Mouse (Mus musculus) limb, embryonic 14.5 days (tissue): Measurements from ENCODE around the gene Gm37240. TPM values are rescaled to one million over a fixed set of nuclear protein-coding genes. Genes with fewer than 3 reads are reported as not detected.

ENCODE experiments used
- ATAC-seq: fragments of 200-750 bp; cut with Nextera tagmentation; 2 replicates; pipeline ENCODE4 v1.8.0; 2017; ENCODE audit warnings: low read depth, moderate number of reproducible peaks, moderate TSS enrichment; ENCODE audit not compliant: low FRiP score
- DNase-seq: peaks from one replicate; pipeline ENCODE4 v3.0.0-alpha.2; 2015; ENCODE audit warnings: low spot score
- H3K27ac ChIP-seq: fragments of 300-500 bp; sonication (generic); replicated peaks from 2 replicates; pipeline ENCODE4 v1.5.1; 2014; ENCODE audit warnings: low read depth, mild to moderate bottlenecking, low read length, moderate library complexity, mixed read lengths
- H3K27me3 ChIP-seq: fragments of 300-500 bp; sonication (generic); 2 replicates; pipeline ENCODE4 v1.6.1; 2014; ENCODE audit warnings: low read length, mixed read lengths; ENCODE audit not compliant: control insufficient read depth, insufficient read depth
- H3K36me3 ChIP-seq: fragments of 300-500 bp; sonication (generic); 2 replicates; pipeline ENCODE4 v1.6.1; 2014; ENCODE audit warnings: mild to moderate bottlenecking, low read length, moderate library complexity, mixed read lengths; ENCODE audit not compliant: control insufficient read depth, insufficient read depth
- H3K4me1 ChIP-seq: fragments of 300-500 bp; sonication (generic); 2 replicates; pipeline ENCODE4 v1.6.1; 2014; ENCODE audit warnings: antibody characterized with exemption, low read length, mixed read lengths; ENCODE audit not compliant: control insufficient read depth, insufficient read depth
- H3K4me2 ChIP-seq: fragments of 300-500 bp; sonication (generic); replicated peaks from 2 replicates; pipeline ENCODE4 v1.6.1; 2014; ENCODE audit warnings: low read depth, mild to moderate bottlenecking, low read length, moderate library complexity; ENCODE audit not compliant: severe bottlenecking
- H3K4me3 ChIP-seq: fragments of 300-500 bp; sonication (generic); replicated peaks from 2 replicates; pipeline ENCODE4 v1.5.1; 2014; ENCODE audit warnings: low read length
- H3K9ac ChIP-seq: fragments of 300-500 bp; sonication (generic); 2 replicates; pipeline ENCODE4 v1.6.1; 2014; ENCODE audit warnings: mild to moderate bottlenecking, low read depth, low read length, moderate library complexity; ENCODE audit not compliant: severe bottlenecking
- H3K9me3 ChIP-seq: fragments of 300-500 bp; sonication (generic); 2 replicates; pipeline ENCODE4 v1.6.1; 2016; ENCODE audit warnings: low read length; ENCODE audit not compliant: control insufficient read depth
- POLR2A ChIP-seq: fragments of 200-500 bp; IDR thresholded peaks from 2 replicates; pipeline ENCODE4 v1.8.0; 2012; ENCODE audit warnings: inconsistent platforms, mild to moderate bottlenecking, moderate library complexity, borderline replicate concordance; ENCODE audit not compliant: insufficient read depth, insufficient read length; ENCODE audit errors: extremely low read depth
- WGBS: fragments of 180-500 bp; shearing (Covaris S2); extraction: QIAGEN DNeasy Blood & Tissue Kit; methylation state at CpG from one replicate; pipeline ENCODE4 v1.1.7; 2014; 5-methylcytosine and 5-hydroxymethylcytosine counted together
- polyA plus RNA-seq, 2 experiments: library from polyadenylated mRNA; depleted of rRNA in 1 of 2; stranded (reverse) in 1 of 2; unstranded in 1 of 2; fragments of >200 nt; fragmentation: Nextera tagmentation in 1 of 2; extraction: Ambion mirVana in 1 of 2; gene quantifications; 2 replicates each; pipeline versions ENCODE4 v1.2.1 to v1.2.3; 2012 to 2014

Gene Gm37240
- polyA plus RNA-seq, 2 experiments = 2.0 to 13.4 TPM

- DNase-seq = no peak
- ATAC-seq = no peak
Measured at GRCm38 (mm10) chr3:84472955-84473354, 1414.4 kb downstream of the Gm37240 start.

GRCm38 (mm10) chr3:84472527-84472926 lies 1414.8 kb downstream of the Gm37240 start:
- peaks cover 24% of the 10 kb centered on the region for H3K4me1 ChIP-seq
- ATAC-seq (peak; percentile 37; the same call in 1 of the 2 replicates), DNase-seq (no peak)
- no peaks in the 10 kb centered on the region for H3K36me3 ChIP-seq
- WGBS = 35% methylated on average over 3 of the region's 3 CpGs
- no peak overlapping the region for H3K9ac ChIP-seq
- H3K27ac ChIP-seq = no peak overlapping the region
- no peak overlapping the region for H3K4me2 ChIP-seq
- H3K4me3 ChIP-seq = no peak overlapping the region
- H3K9me3 ChIP-seq = no peaks in the 10 kb centered on the region
- no peak for TF ChIP-seq POLR2A
- no peaks in the 10 kb centered on the region for H3K27me3 ChIP-seq

More at GRCm38 (mm10) chr3:84472955-84473354, 1414.4 kb downstream of the Gm37240 start:
- Histone ChIP-seq H3K9me3 (no peaks in the 10 kb centered on the region), H3K36me3 (no peaks in the 10 kb centered on the region), H3K4me3 (no peak overlapping the region), H3K27ac (no peak overlapping the region), H3K4me1 (peaks cover 23% of the 10 kb centered on the region), H3K27me3 (peaks cover 3% of the 10 kb centered on the region; the same call in 1 of the 2 replicates), H3K4me2 (no peak overlapping the region), H3K9ac (no peak overlapping the region)
- WGBS = 36% methylated on average over 5 of the region's 5 CpGs
- TF ChIP-seq POLR2A = no peak

- Histone ChIP-seq H3K4me1 (peaks cover 26% of the 10 kb centered on the region), H3K4me2 (no peak overlapping the region)
- no peak for TF ChIP-seq POLR2A
Measured at GRCm38 (mm10) chr3:84471146-84471545, 1416.2 kb downstream of the Gm37240 start.

GRCm38 (mm10) chr3:84468111-84468453 lies 1419.2 kb downstream of the Gm37240 start:
- Histone ChIP-seq H3K4me2 (no peak overlapping the region), H3K9ac (no peak overlapping the region), H3K27ac (no peak overlapping the region), H3K4me3 (no peak overlapping the region), H3K27me3 (no peaks in the 10 kb centered on the region), H3K4me1 (peaks cover 11% of the 10 kb centered on the region), H3K9me3 (no peaks in the 10 kb centered on the region), H3K36me3 (no peaks in the 10 kb centered on the region)
- WGBS = 50% methylated on average over 4 of the region's 4 CpGs
- TF ChIP-seq POLR2A = no peak
- ATAC-seq (no peak), DNase-seq (no peak)

More at GRCm38 (mm10) chr3:84471146-84471545, 1416.2 kb downstream of the Gm37240 start:
- no peak overlapping the region for H3K9ac ChIP-seq
- no peaks in the 10 kb centered on the region for H3K27me3 ChIP-seq
- no peak overlapping the region for H3K4me3 ChIP-seq
- H3K27ac ChIP-seq = no peak overlapping the region
- H3K9me3 ChIP-seq = no peaks in the 10 kb centered on the region
- DNase-seq = no peak
- H3K36me3 ChIP-seq = no peaks in the 10 kb centered on the region
- WGBS = 93% methylated on average over 4 of the region's 4 CpGs
- ATAC-seq = no peak

GRCm38 (mm10) chr3:84467419-84468110 lies 1419.8 kb downstream of the Gm37240 start:
- Histone ChIP-seq H3K27ac (no peak overlapping the region), H3K4me2 (no peak overlapping the region), H3K36me3 (no peaks in the 10 kb centered on the region), H3K9ac (no peak overlapping the region), H3K4me3 (no peak overlapping the region), H3K27me3 (no peaks in the 10 kb centered on the region), H3K9me3 (no peaks in the 10 kb centered on the region), H3K4me1 (peaks cover 6% of the 10 kb centered on the region)
- DNase-seq (no peak), ATAC-seq (no peak)
- WGBS = 58% methylated on average over 10 of the region's 10 CpGs
- no peak for TF ChIP-seq POLR2A
